Mouse (Mus musculus) kidney, embryonic 15.5 days (tissue): ENCODE results near the gene Nav2. TPM values are rescaled to one million over a fixed set of nuclear protein-coding genes. Genes with fewer than 3 reads are reported as not detected.
A peak's percentile ranks its signal among the peaks of the same experiment; 100 is the strongest.

Experiments used
- ATAC-seq: fragments of 200-750 bp; cut with Nextera tagmentation; replicated peaks from 2 replicates; pipeline ENCODE4 v1.8.0; 2017; ENCODE audit warnings: moderate TSS enrichment; ENCODE audit not compliant: low FRiP score
- H3K27ac ChIP-seq: fragments of 300-500 bp; sonication (generic); 2 replicates; pipeline ENCODE4 v1.5.1; 2015; ENCODE audit warnings: mild to moderate bottlenecking, inconsistent platforms
- H3K27me3 ChIP-seq: fragments of 300-500 bp; sonication (generic); 2 replicates; pipeline ENCODE4 v1.6.1; 2015; ENCODE audit warnings: inconsistent platforms
- H3K36me3 ChIP-seq: fragments of 300-500 bp; sonication (generic); 2 replicates; pipeline ENCODE4 v1.6.1; 2015; ENCODE audit warnings: inconsistent platforms
- H3K4me1 ChIP-seq: fragments of 300-500 bp; sonication (generic); 2 replicates; pipeline ENCODE4 v1.6.1; 2015; ENCODE audit warnings: inconsistent platforms
- H3K4me2 ChIP-seq: fragments of 300-500 bp; sonication (generic); 2 replicates; pipeline ENCODE4 v1.6.1; 2015; ENCODE audit warnings: moderate library complexity, mild to moderate bottlenecking, inconsistent platforms
- H3K4me3 ChIP-seq: fragments of 300-500 bp; sonication (generic); replicated peaks from 2 replicates; pipeline ENCODE4 v1.5.1; 2015; ENCODE audit warnings: mild to moderate bottlenecking, inconsistent platforms
- H3K9ac ChIP-seq: fragments of 300-500 bp; sonication (generic); 2 replicates; pipeline ENCODE4 v1.6.1; 2015; ENCODE audit warnings: mild to moderate bottlenecking, inconsistent platforms
- H3K9me3 ChIP-seq: fragments of 300-500 bp; sonication (generic); replicated peaks from 2 replicates; pipeline ENCODE4 v1.6.1; 2016; ENCODE audit warnings: inconsistent platforms
- WGBS: fragments of 180-500 bp; shearing (Covaris S2); methylation state at CpG from one replicate; pipeline ENCODE4 v1.1.7; 2015; ENCODE audit warnings: mixed read lengths; 5-methylcytosine and 5-hydroxymethylcytosine counted together
- polyA plus RNA-seq: library from polyadenylated mRNA; unstranded; fragments of >200 nt; fragmentation: Nextera tagmentation; extraction: Ambion mirVana; gene quantifications from 2 replicates; pipeline ENCODE4 v1.2.1, GENCODE M21; 2015

Nav2 gene
- polyA plus RNA-seq, 1 experiment from 2014 or later = 28.8 TPM

DNA sequence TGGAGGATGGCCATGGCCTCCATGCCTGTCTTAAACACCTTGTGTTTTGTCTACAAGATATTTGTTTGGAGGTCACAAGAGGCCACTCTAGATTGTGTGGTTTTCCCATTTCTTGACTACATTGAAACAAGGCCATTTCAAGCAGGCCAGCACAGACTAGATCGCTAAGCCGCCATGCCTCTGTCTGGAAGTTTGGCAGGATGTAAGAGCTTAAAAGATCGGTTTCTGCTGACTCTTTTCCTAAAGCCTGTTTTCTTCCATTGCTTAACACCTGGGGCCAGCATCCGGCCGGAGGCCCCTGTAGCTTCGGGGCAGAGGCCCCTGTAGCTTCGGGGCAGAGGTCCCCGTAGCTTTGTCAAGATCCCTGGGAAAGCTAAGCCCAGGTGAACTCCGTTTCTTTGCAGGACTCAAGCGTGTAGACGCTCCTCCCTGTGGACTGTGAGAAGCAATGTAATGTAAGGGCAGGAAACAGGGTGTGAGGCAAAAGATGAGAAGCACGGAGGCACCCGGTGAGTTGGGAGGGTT is 434.1 kb downstream of the Nav2 start:
- WGBS = 24% methylated on average over 13 of the region's 13 CpGs
- peak; percentile 20 for ATAC-seq
- no peak overlapping the region for H3K4me3 ChIP-seq

DNA sequence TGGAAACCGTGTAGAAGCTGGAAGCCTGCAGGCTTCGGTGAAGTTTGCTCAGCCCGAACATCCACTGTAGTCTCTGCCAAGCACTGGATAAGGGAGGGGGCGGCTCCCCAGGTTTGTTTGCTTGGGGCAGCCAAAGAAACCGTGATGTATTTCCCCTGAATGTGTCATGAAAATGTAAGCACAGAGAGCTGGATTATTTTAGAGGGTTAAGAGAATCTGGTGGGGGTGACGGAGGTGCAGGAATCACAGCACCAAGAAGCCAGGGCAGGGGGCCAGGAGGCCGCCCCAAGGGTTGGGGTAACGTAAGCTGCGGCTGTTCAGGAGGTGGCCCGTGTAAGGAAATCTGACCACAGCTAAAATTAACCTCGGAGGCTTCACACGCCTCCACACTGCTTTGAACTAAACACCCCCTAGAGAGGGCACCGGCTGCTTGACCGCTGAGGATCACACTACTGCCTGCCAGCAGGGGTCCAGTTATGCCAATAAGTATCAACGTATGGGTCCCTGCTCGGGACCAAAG is 434.6 kb downstream of the Nav2 start:
- Histone ChIP-seq H3K9ac (no peak overlapping the region), H3K27me3 (no peaks in the 10 kb centered on the region), H3K4me3 (no peak overlapping the region), H3K4me2 (peak overlapping the region; percentile 42), H3K36me3 (no peaks in the 10 kb centered on the region), H3K4me1 (peaks cover 32% of the 10 kb centered on the region), H3K9me3 (no peaks in the 10 kb centered on the region), H3K27ac (peak overlapping the region; percentile 55)
- 9% methylated on average over 16 of the region's 16 CpGs for WGBS
- ATAC-seq = peak; percentile 74

More for the DNA sequence above, 434.1 kb downstream of the Nav2 start:
- Histone ChIP-seq H3K27ac (peak overlapping the region; percentile 55), H3K4me2 (peak overlapping the region; percentile 42), H3K4me1 (peaks cover 32% of the 10 kb centered on the region), H3K9me3 (no peaks in the 10 kb centered on the region), H3K9ac (no peak overlapping the region), H3K36me3 (no peaks in the 10 kb centered on the region), H3K27me3 (no peaks in the 10 kb centered on the region)

DNA sequence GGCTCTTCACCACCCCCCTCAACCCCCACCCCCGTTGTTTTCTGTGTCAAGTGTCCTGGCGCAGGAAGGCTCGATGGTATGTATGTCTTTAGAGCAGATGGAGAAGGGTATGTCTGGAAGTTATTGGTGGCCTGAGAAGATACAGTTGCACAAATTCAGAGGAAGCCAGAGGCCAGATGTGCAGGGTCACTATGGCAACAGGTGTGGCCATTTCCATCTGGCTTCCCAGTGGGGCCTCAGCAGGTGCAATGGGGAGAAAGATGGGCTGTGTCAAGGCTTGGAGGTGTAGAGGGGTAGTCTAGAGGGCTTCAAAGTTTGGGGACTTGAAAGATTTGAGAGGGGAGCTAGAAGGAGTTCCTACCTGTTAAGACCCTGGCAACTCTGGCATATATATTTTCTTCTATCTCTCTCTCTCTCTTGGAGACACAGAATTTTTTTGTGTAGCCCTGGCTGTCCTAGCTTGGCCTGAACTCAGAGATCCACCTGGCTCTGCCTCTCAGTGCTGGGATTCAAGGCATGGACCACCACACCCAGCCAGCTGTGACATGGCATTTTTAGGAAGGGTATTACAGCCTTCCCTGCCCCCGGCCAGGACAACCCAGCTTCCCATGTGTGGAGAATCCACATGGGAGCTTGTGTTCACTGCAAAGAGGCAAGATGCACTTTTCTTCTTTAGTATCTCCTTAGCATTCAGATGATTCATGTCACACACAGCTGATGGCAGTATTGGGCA is 435.4 kb downstream of the Nav2 start:
- H3K4me1 ChIP-seq = peaks cover 32% of the 10 kb centered on the region
- ATAC-seq = peak; percentile 2; the same call in 1 of the 2 replicates
- no peak overlapping the region for H3K9ac ChIP-seq
- H3K36me3 ChIP-seq = no peaks in the 10 kb centered on the region
- WGBS = 41% methylated on average over 4 of the region's 4 CpGs
- H3K4me2 ChIP-seq = peak overlapping the region; percentile 42
- no peak overlapping the region for H3K27ac ChIP-seq
- no peaks in the 10 kb centered on the region for H3K27me3 ChIP-seq
- H3K4me3 ChIP-seq = no peak overlapping the region
- no peaks in the 10 kb centered on the region for H3K9me3 ChIP-seq

DNA sequence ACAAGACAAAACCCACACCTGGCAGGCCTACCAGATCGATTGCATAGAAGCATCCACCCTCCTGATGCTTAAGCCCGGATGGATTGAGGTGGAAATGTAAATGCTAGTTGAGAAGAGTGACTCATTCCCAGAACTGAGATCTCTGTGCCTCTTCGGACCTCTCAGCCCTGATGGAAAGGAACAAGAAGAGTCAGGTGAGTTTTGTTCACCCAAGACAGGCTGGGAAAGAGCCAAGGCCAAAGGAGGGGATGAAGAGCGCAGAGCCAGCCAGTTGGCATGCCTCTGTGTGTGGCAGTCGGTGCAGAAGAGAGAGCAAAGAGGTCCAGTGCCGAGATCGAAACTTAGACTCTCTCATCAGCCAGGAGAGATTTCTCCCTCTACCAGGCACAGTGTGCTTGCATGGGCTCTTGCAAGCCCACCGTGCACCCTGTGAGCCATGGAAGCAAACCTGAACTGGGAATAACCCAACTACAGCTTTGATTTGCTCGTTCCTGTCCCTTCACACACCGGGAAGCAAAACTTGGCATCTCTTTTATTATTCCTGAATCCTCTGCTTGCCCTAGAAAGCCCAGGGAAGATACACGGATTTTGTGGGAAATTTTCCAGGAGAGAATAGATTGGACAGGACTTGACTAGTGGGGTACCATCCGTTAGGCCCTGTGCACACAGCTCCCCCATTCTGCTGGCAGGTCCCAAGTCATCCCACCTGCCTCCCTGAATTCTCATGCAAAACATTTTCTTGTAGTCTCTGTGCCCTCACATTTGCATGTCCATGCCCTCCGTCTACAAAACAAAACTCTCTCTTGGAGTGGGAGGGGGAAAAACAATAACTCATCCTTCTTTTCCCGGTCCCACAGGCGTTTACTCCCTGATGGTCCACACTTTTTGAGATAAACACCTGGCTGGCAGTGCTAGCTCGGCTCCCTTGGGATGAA is 439.1 kb downstream of the Nav2 start:
- Histone ChIP-seq H3K4me2 (no peak overlapping the region), H3K27ac (no peak overlapping the region), H3K36me3 (no peaks in the 10 kb centered on the region), H3K9me3 (no peaks in the 10 kb centered on the region), H3K9ac (no peak overlapping the region), H3K4me3 (no peak overlapping the region), H3K4me1 (peaks cover 21% of the 10 kb centered on the region), H3K27me3 (no peaks in the 10 kb centered on the region)
- no peak for ATAC-seq
- 47% methylated on average over 16 of the region's 16 CpGs for WGBS

DNA sequence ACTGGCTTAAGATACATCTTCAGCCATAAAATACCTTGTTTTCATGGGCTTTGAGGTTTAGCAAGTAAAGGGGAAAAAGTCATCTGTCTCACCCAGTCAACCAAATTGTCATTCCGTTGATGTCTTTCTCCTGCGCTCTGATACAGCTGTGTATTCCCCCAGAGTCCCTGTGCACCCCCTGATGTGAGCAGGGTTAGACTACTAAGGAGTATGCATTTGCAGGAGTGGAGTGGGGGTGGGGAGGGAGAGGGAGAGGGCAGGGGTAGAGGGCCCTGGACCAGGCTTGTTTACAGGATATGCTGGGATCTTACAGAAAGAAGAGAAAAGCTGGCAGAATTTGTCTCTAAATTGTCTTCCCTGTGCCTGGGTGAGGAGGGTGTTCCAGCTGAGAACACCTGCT is 440.1 kb downstream of the Nav2 start:
- 41% methylated on average over 2 of the region's 2 CpGs for WGBS

DNA sequence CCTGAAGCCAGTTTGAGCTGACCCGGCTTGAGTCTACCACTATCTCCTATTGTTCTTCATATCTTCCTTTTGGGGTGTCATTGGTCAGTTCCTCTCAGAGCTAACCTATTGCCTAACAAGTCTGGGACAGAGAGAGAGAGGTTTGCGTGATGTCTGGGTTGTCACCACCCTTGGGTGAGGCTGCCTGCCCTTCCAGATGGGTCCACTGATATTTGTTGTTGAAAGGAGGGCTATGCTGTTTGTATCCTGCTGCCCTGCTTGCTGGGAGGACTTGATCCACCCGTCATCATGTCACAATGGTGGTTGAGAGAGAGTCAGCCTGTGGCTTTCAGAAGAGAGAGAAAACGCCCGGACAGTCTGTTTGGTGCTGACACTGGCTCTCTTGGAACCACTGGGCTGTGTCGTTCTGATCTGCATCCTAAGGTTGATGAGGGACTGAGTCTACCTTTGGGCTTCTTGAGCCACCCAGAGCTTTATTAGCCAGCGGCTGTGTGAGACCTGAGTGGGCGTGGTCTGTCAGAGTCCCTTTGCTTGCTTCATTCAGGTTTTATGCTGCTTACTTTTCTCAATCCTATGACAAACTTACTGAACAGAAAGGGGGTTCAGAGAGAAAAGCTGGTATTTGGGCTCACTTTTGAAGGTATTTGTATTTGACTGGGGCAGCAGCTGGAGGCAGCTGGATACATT is 441.9 kb downstream of the Nav2 start:
- no peaks in the 10 kb centered on the region for H3K36me3 ChIP-seq
- H3K9ac ChIP-seq = no peak overlapping the region
- no peak for ATAC-seq
- no peak overlapping the region for H3K27ac ChIP-seq
- H3K4me3 ChIP-seq = no peak overlapping the region
- no peaks in the 10 kb centered on the region for H3K9me3 ChIP-seq
- peaks cover 28% of the 10 kb centered on the region for H3K4me1 ChIP-seq
- 72% methylated on average over 8 of the region's 8 CpGs for WGBS
- no peak overlapping the region for H3K4me2 ChIP-seq
- H3K27me3 ChIP-seq = no peaks in the 10 kb centered on the region

More for the DNA sequence above, 440.1 kb downstream of the Nav2 start:
- Histone ChIP-seq H3K4me1 (peaks cover 14% of the 10 kb centered on the region), H3K4me3 (no peak overlapping the region), H3K36me3 (no peaks in the 10 kb centered on the region), H3K27me3 (no peaks in the 10 kb centered on the region), H3K9me3 (no peaks in the 10 kb centered on the region), H3K27ac (no peak overlapping the region), H3K9ac (no peak overlapping the region), H3K4me2 (no peak overlapping the region)
- ATAC-seq = no peak

DNA sequence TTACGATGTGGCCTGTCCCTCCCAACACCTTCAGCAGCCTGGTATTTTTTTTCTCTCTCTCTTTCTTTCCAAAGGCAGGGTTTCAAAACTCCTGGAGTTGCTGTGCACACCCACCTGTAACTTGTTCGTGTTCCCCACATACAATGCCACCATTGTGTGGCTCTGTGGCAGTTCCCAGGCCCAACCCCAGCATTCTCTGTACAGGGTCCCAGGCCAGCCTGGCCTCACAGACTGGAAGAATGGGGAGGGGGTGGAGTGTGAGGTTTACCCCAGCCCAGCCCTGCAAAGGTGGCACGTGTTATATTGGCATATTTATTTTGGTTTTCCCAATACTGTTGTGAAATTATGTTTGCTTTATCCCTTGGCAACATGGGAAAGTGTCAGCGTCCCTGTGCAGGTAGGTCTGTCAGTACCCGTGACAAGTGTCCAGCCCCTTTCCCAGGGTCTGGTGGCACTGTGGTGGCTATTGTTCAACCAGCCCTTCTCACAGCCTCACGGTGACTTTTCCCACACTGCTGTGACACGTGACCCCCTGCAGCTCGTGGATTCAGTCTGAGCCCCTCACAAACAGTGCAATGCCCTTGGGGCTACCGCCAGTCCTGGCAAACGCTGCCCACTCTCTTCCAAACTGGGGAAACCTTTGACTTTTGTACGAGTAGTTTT is 443.2 kb downstream of the Nav2 start:
- Histone ChIP-seq H3K9ac (no peak overlapping the region), H3K4me3 (no peak overlapping the region), H3K27ac (0 out of 2 replicates have a peak overlapping the region, but pooled peaks have one; percentile 45), H3K9me3 (no peaks in the 10 kb centered on the region), H3K36me3 (no peaks in the 10 kb centered on the region), H3K27me3 (no peaks in the 10 kb centered on the region), H3K4me2 (no peak overlapping the region), H3K4me1 (peaks cover 34% of the 10 kb centered on the region)
- ATAC-seq = peak; percentile 43; the same call in 1 of the 2 replicates
- 35% methylated on average over 11 of the region's 11 CpGs for WGBS

DNA sequence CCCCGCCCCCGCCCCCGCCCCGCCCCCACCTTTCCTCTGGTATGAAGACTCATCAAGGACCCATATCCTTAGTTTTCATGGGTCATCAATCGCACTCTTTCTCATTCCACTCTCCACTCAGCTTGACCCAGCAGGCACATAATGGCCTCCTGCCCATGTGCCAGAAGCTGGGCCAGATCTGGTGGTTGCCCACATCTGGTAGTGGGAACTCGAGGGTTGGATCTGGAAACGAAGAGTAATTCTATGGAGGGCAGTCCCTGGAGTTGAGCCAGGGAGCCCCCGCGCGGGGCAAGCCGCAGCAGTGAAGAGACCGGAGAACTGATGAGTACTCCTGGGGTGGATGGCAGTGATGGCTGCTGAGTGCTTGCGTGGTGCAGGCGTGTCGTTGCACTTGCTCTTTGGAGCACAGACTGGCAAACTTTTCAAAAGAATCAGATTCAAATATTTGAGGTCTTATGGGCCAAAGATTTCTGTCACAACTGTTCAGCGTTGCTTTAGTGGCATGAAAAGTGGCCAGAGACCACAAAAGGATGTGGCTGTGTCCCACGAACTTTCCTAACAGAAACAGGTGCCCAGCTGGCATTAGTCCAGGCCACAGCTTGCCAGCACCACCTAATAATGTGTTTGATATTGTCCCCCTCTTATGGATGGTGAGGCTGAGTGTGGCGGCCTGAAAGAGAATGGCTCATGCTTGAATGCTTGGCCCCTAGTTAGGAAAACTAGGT is 449.1 kb downstream of the Nav2 start:
- H3K4me1 ChIP-seq = peaks cover 39% of the 10 kb centered on the region

DNA sequence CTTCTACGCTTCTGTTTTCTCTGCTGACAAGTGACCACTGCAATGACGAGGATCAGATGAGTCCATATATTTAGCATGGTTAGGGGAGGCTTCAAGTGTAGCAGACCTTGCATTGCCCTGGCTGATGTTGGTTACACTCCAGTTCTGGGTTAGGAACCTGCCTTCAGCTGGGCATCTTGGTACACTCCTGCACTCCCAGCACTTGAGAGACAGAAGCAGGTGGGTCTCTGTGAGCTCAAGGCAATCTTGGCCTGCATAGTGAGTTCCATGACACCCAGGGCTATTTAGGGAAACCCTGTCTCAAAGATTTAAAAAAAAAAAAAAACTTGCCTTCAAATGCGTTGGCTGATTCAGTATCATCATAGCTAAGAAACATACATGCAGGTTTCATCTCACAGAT is 450.6 kb downstream of the Nav2 start:
- no peaks in the 10 kb centered on the region for H3K9me3 ChIP-seq
- WGBS = 83% methylated on average over 3 of the region's 3 CpGs
- no peaks in the 10 kb centered on the region for H3K27me3 ChIP-seq
- no peak overlapping the region for H3K9ac ChIP-seq
- no peak overlapping the region for H3K4me2 ChIP-seq
- no peak overlapping the region for H3K27ac ChIP-seq
- H3K4me1 ChIP-seq = peaks cover 30% of the 10 kb centered on the region
- no peaks in the 10 kb centered on the region for H3K36me3 ChIP-seq
- no peak for ATAC-seq
- H3K4me3 ChIP-seq = no peak overlapping the region

More for the DNA sequence above, 449.1 kb downstream of the Nav2 start:
- H3K36me3 ChIP-seq = no peaks in the 10 kb centered on the region
- ATAC-seq = no peak
- 84% methylated on average over 18 of the region's 18 CpGs for WGBS
- 0 out of 2 replicates have a peak overlapping the region, but pooled peaks have one; percentile 1 for H3K27ac ChIP-seq
- H3K9ac ChIP-seq = no peak overlapping the region
- no peaks in the 10 kb centered on the region for H3K27me3 ChIP-seq
- no peak overlapping the region for H3K4me3 ChIP-seq
- H3K9me3 ChIP-seq = no peaks in the 10 kb centered on the region
- H3K4me2 ChIP-seq = no peak overlapping the region

DNA sequence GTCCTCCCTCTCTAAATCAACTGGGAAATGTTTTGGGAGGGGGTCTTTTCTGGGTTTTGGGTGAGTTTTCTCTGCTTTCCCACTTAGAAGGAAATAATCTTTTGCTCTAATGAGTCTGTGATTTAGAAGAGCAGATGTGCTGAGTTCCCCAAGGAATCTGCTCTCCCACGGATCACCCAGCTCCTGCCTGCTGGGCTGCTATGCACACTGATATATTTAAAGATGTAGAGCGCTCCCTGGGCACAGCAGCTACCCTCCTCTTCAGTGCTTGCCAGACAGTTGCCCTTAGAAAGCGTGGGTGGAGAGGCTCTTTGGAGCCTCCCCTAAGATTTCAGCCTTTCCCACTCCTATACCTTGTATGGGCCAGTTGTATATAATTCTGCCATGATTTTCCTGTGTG is 452.1 kb downstream of the Nav2 start:
- H3K4me1 ChIP-seq = peaks cover 16% of the 10 kb centered on the region
- no peak overlapping the region for H3K4me3 ChIP-seq
- 60% methylated on average over 3 of the region's 3 CpGs for WGBS
- no peak overlapping the region for H3K4me2 ChIP-seq
- H3K9ac ChIP-seq = no peak overlapping the region
- no peaks in the 10 kb centered on the region for H3K36me3 ChIP-seq
- ATAC-seq = no peak
- H3K9me3 ChIP-seq = no peaks in the 10 kb centered on the region
- H3K27ac ChIP-seq = no peak overlapping the region
- no peaks in the 10 kb centered on the region for H3K27me3 ChIP-seq
